Mouse (Mus musculus) neural tube, embryonic 11.5 days (tissue): ENCODE measurements around the gene Entpd1. TPM values are rescaled to one million over a fixed set of nuclear protein-coding genes. Genes with fewer than 3 reads are reported as not detected.

Experiments
- polyA plus RNA-seq: library from polyadenylated mRNA; unstranded; fragments of >200 nt; fragmentation: Nextera tagmentation; extraction: Ambion mirVana; gene quantifications from 2 replicates; pipeline ENCODE4 v1.2.1, GENCODE M21; 2014

Entpd1 gene
- polyA plus RNA-seq, 1 experiment from 2014 or later, result 6.6 TPM

Other genes starting within 250 kb of the Entpd1 start
- gene Sorbs1, start 98.6 kb upstream of the Entpd1 start, polyA plus RNA-seq, result 87.8 and 91.2 TPM in 2 replicates
- gene Aldh18a1, start 23.9 kb upstream of the Entpd1 start, polyA plus RNA-seq, result 73.8 and 78.2 TPM in 2 replicates
- 10.0 and 12.1 TPM in 2 replicates for gene Tctn3, start 133 bp upstream of the Entpd1 start, polyA plus RNA-seq
- 0.31 TPM in 1 of 2 replicates, not detected in the other for gene Cc2d2b, start 136.4 kb downstream of the Entpd1 start, polyA plus RNA-seq
- gene Ccnj, start 218.9 kb downstream of the Entpd1 start, polyA plus RNA-seq, result 37.6 and 38.3 TPM in 2 replicates